Mouse (Mus musculus) spleen, postnatal 0 days (tissue): ENCODE results near the gene Gm26992. TPM values are rescaled to one million over a fixed set of nuclear protein-coding genes. Genes with fewer than 3 reads are reported as not detected.

ENCODE experiments used
- polyA plus RNA-seq: library from polyadenylated mRNA; unstranded; fragments of >200 nt; fragmentation: Nextera tagmentation; extraction: Ambion mirVana; gene quantifications from 2 replicates; pipeline ENCODE4 v1.2.1, GENCODE M21; 2015

Gm26992 gene
- polyA plus RNA-seq, result not detected in 2 replicates

GRCm38 (mm10) chrX:103421710-103422109 is at the start of gene Gm26992:
Gene Gm26992, plus strand, starts transcription at chrX:103422010.

GRCm38 (mm10) chrX:103414167-103414566 is 7.6 kb upstream of the Gm26992 start, which contains the start of gene Tsx:
Gene Tsx, plus strand, starts transcription at chrX:103414467.

Other genes starting within 250 kb of the Gm26992 start
- gene Nap1l2, start 235.4 kb upstream of the Gm26992 start, polyA plus RNA-seq, result 0.12 and 0.23 TPM in 2 replicates
- gene Cdx4, start 100.6 kb upstream of the Gm26992 start, polyA plus RNA-seq, result not detected in 2 replicates
- gene Chic1, start 65.5 kb upstream of the Gm26992 start, polyA plus RNA-seq, result 0.35 and 0.49 TPM in 2 replicates
- 0.22 TPM in 1 of 2 replicates, not detected in the other for gene Tsx, start 7.5 kb upstream of the Gm26992 start, polyA plus RNA-seq
- gene Zcchc13, start 208.6 kb downstream of the Gm26992 start, polyA plus RNA-seq, result not detected in 2 replicates